Mouse (Mus musculus) left cerebral cortex, adult 8-10 months (tissue): ENCODE data around the gene Ldhb. TPM values are rescaled to one million over a fixed set of nuclear protein-coding genes. Genes with fewer than 3 reads are reported as not detected.
"Not testable (repeated sequence)": the region's sequence is repeated elsewhere in the genome, so short reads cannot be mapped to it uniquely, and the experiment has no call there.

Experiments
- DNase-seq, 2 experiments: peaks; one replicate each; pipeline ENCODE4 v3.0.0; 2022; ENCODE audit warnings: low spot score in 2 of 2
- total RNA-seq, 4 experiments: library from RNA; stranded (reverse); gene quantifications; 2 replicates each; pipeline ENCODE4 v1.2.4; 2022

Ldhb gene
- total RNA-seq: 1,000 to 10,000 TPM in 1 of 4 experiments, 100 to 1,000 TPM in 3; 841 to 1,026 (median 936) TPM

- DNase-seq: peak; percentile 85 to 93
Measured at GRCm38 (mm10) chr6:142507785-142508162, at the start of gene Ldhb. Ldhb (minus strand) TSS chr6:142507957.

GRCm38 (mm10) chr6:142555988-142556387 lies 48.2 kb upstream of the Ldhb start:
- DNase-seq: no peak

GRCm38 (mm10) chr6:142551482-142551881 lies 43.7 kb upstream of the Ldhb start:
- no peak for DNase-seq

GRCm38 (mm10) chr6:142550871-142551270 lies 43.1 kb upstream of the Ldhb start:
- no peak for DNase-seq

- no peak for DNase-seq
Measured at GRCm38 (mm10) chr6:142548377-142548776, 40.6 kb upstream of the Ldhb start.

GRCm38 (mm10) chr6:142545132-142545531 lies 37.4 kb upstream of the Ldhb start:
- no peak for DNase-seq

GRCm38 (mm10) chr6:142543648-142544047 lies 35.9 kb upstream of the Ldhb start:
- no peak for DNase-seq

GRCm38 (mm10) chr6:142542800-142543175 lies 35.0 kb upstream of the Ldhb start:
- DNase-seq: no peak

- DNase-seq: no peak
Measured at GRCm38 (mm10) chr6:142542082-142542799, 34.5 kb upstream of the Ldhb start.

GRCm38 (mm10) chr6:142540561-142541160 lies 32.9 kb upstream of the Ldhb start:
- DNase-seq: no peak

- DNase-seq: no peak
Measured at GRCm38 (mm10) chr6:142540131-142540530, 32.4 kb upstream of the Ldhb start.

- DNase-seq: no peak
Measured at GRCm38 (mm10) chr6:142538503-142538902, 30.7 kb upstream of the Ldhb start.

GRCm38 (mm10) chr6:142533412-142533811 lies 25.7 kb upstream of the Ldhb start:
- no peak for DNase-seq

GRCm38 (mm10) chr6:142532686-142533085 lies 24.9 kb upstream of the Ldhb start:
- DNase-seq: no peak

- no peak for DNase-seq
Measured at GRCm38 (mm10) chr6:142532141-142532540, 24.4 kb upstream of the Ldhb start.

GRCm38 (mm10) chr6:142530378-142530777 lies 22.6 kb upstream of the Ldhb start:
- no peak for DNase-seq

GRCm38 (mm10) chr6:142529680-142530079 lies 21.9 kb upstream of the Ldhb start:
- DNase-seq: no peak

GRCm38 (mm10) chr6:142527931-142528562 lies 20.3 kb upstream of the Ldhb start:
- DNase-seq: no peak

GRCm38 (mm10) chr6:142524635-142525308 lies 17.0 kb upstream of the Ldhb start:
- DNase-seq: peak in 1 of 2 experiments; percentile 55

GRCm38 (mm10) chr6:142521591-142522110 lies 13.9 kb upstream of the Ldhb start:
- DNase-seq: no peak

- no peak for DNase-seq
Measured at GRCm38 (mm10) chr6:142519110-142519509, 11.4 kb upstream of the Ldhb start.

GRCm38 (mm10) chr6:142515379-142515778 lies 7.6 kb upstream of the Ldhb start:
- DNase-seq: not testable (repeated sequence)
